Mouse (Mus musculus) C2C12 (cell line): ENCODE measurements around the gene Sppl2c. TPM values are rescaled to one million over a fixed set of nuclear protein-coding genes. Genes with fewer than 3 reads are reported as not detected.
"Not testable (repeated sequence)": the region's sequence is repeated elsewhere in the genome, so short reads cannot be mapped to it uniquely, and the experiment has no call there.

Experiments
- H3K27me3 ChIP-seq: one replicate; pipeline ENCODE4 v1.6.1; 2011; ENCODE audit not compliant: control insufficient read depth, insufficient read depth, insufficient read length
- H3K36me3 ChIP-seq: one replicate; pipeline ENCODE4 v1.6.1; 2011; ENCODE audit not compliant: control insufficient read depth, insufficient read depth
- H3K4me3 ChIP-seq: one replicate; pipeline ENCODE4 v1.5.1; 2011; ENCODE audit warnings: mild to moderate bottlenecking, control low read depth; ENCODE audit not compliant: poor library complexity, insufficient read depth, severe bottlenecking
- H3K79me2 ChIP-seq: one replicate; pipeline ENCODE4 v1.6.1; 2011; ENCODE audit not compliant: control insufficient read depth, insufficient read depth
- H3K79me3 ChIP-seq: one replicate; pipeline ENCODE4 v1.6.1; 2011; ENCODE audit warnings: low read depth, control low read depth
- H3ac ChIP-seq: one replicate; pipeline ENCODE3; 2011; ENCODE audit warnings: low read depth; ENCODE audit not compliant: control insufficient read depth, insufficient read length
- CEBPB ChIP-seq: IDR thresholded peaks from one replicate; pipeline ENCODE4 v1.6.1; 2011; ENCODE audit warnings: low read depth, mild to moderate bottlenecking, control low read depth, moderate library complexity
- CTCF ChIP-seq: IDR thresholded peaks from one replicate; pipeline ENCODE4 v1.5.1; 2011; ENCODE audit not compliant: control insufficient read depth, insufficient read depth, insufficient read length
- FOSL1 ChIP-seq: IDR thresholded peaks from one replicate; pipeline ENCODE4 v1.8.0; 2011; ENCODE audit warnings: mild to moderate bottlenecking, low read length; ENCODE audit not compliant: poor library complexity, insufficient read depth, severe bottlenecking
- MAX ChIP-seq: IDR thresholded peaks from one replicate; pipeline ENCODE4 v1.6.1; 2011; ENCODE audit warnings: mild to moderate bottlenecking, control low read depth
- MYOD1 ChIP-seq: IDR thresholded peaks from one replicate; pipeline ENCODE4 v1.6.1; 2011; ENCODE audit warnings: low read depth; ENCODE audit not compliant: control insufficient read depth, insufficient read length
- MYOG ChIP-seq: IDR thresholded peaks from one replicate; pipeline ENCODE4 v1.6.1; 2011; ENCODE audit not compliant: control insufficient read depth, insufficient read length; ENCODE audit errors: extremely low read depth
- USF1 ChIP-seq: IDR thresholded peaks from one replicate; pipeline ENCODE4 v1.6.1; 2011; ENCODE audit warnings: low read depth, mild to moderate bottlenecking, control low read depth, moderate library complexity
- polyA plus RNA-seq: library from polyadenylated mRNA; unstranded; fragments of >200 nt; fragmentation: generic; extraction: Trizol; gene quantifications from one replicate; pipeline ENCODE4 v1.2.1, GENCODE M21; 2012; ENCODE audit warnings: missing spikeins

Gene Sppl2c
- polyA plus RNA-seq, 1 experiment, result not detected

DNA sequence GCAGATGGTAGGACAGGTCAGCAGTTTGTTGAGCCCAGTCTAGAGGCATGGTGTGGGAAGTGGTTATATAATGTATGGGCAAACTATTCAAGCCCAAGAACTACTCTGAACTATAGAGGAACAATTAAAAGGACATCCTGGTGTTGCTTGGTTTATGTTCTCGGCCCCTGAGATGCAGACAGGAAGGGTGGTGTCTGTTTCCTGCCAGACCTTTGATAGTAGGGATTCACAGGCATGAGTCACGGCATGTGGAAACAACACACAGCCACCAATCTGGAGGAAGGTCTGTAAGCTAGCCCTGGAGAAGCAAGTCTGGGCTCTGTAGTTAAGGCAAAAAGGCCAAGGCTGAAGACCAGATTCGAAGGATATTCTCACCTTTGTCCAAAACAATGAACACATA, 17.1 kb downstream of the Sppl2c start:
- Histone ChIP-seq H3K79me2 (no peaks in the 10 kb centered on the region), H3K27me3 (no peaks in the 10 kb centered on the region), H3K4me3 (no peak overlapping the region), H3ac (no peak overlapping the region), H3K36me3 (no peaks in the 10 kb centered on the region), H3K79me3 (no peaks in the 10 kb centered on the region)
- TF ChIP-seq CTCF (no peak), USF1 (no peak), FOSL1 (no peak), CEBPB (no peak), MYOD1 (no peak), MAX (no peak), MYOG (no peak)

DNA sequence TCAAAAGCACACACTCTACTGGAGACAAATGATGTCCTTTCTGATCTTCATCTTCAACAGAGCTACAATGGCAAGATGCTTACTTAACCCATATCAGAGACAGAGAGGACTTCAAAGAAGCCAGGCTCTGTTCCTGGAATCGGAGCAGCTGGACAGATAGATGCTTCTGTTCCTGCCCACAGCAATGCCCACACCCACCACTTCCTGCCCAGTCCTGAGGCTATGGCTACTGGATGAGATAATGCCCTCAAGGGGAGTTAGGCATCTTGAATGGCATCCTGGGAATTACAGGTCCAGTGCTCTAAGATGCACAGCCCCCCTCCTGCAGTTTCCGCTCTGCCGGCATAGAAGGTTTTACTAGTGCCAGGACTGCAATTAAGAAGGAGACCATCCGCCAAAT, 20.4 kb downstream of the Sppl2c start:
- Histone ChIP-seq H3ac (no peak overlapping the region), H3K79me2 (no peaks in the 10 kb centered on the region), H3K79me3 (no peaks in the 10 kb centered on the region), H3K4me3 (no peak overlapping the region), H3K27me3 (peaks cover 9% of the 10 kb centered on the region), H3K36me3 (no peaks in the 10 kb centered on the region)
- TF ChIP-seq MYOD1, result no peak
- no peak for TF ChIP-seq FOSL1
- no peak for TF ChIP-seq MYOG
- TF ChIP-seq MAX, result no peak
- no peak for TF ChIP-seq USF1

DNA sequence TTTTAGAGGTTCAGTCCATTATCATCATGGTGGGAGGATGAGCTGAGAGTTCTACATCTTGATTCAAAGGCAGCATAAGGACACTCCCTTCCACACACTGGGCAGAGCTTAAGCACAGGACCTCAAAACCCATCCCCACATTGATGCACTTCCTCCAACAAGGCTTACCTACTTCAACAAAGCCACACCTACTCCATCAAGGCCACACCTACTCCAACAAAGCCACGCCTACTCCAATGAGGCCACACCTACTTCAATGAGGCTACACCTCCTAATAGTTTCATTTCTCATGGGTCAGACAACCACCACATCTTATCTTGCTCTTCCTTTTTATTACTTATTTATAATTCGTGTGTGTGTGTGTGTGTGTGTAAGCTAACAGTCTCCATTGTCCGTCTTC, 22.9 kb downstream of the Sppl2c start:
- Histone ChIP-seq H3K79me3 (no peaks in the 10 kb centered on the region), H3K27me3 (peaks cover 9% of the 10 kb centered on the region), H3ac (no peak overlapping the region), H3K4me3 (no peak overlapping the region), H3K36me3 (no peaks in the 10 kb centered on the region), H3K79me2 (no peaks in the 10 kb centered on the region)
- TF ChIP-seq CEBPB, result no peak
- TF ChIP-seq USF1, result no peak
- no peak for TF ChIP-seq CTCF
- TF ChIP-seq MYOG, result no peak
- TF ChIP-seq MAX, result no peak
- no peak for TF ChIP-seq FOSL1
- TF ChIP-seq MYOD1, result no peak

DNA sequence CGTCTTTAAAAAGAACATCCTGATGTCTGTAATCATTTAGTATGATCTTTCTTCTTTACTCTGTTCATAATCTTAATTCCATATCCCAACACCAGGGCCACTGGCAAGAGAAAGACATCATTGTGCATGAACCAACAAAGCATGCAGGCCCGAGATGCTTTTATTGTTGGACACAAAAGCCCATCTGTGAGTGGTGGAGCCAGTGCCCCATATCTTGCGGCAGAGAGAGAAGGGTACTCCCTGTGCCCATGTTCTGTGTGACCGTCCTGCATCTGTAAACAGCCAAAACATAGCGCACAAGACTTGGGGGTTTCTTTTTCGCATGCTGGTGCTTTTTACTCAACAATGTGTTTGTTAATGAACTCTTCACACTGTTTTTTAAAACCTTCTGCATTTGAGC, 25.1 kb downstream of the Sppl2c start:
- Histone ChIP-seq H3K27me3 (peaks cover 11% of the 10 kb centered on the region), H3K79me3 (no peaks in the 10 kb centered on the region), H3K36me3 (no peaks in the 10 kb centered on the region), H3K4me3 (no peak overlapping the region), H3ac (no peak overlapping the region), H3K79me2 (no peaks in the 10 kb centered on the region)
- TF ChIP-seq USF1 (no peak), MYOD1 (no peak), FOSL1 (no peak), CTCF (no peak), MYOG (no peak), CEBPB (no peak), MAX (no peak)

DNA sequence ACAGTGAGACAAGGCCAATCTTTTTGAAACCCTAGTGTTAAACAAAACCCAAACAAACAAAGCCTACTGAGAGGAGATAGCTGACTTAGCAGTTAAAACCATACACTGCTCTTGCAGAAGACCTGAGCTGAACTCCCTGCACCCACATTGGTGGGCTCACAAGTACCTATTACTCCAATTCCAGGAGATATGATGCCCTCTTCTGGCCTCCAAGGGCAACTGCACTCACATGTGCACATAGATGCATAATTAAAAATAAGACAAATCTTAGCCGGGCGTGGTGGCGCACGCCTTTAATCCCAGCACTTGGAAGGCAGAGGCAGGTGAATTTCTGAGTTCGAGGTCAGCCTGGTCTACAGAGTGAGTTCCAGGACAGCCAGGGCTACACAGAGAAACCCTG, 28.0 kb downstream of the Sppl2c start:
- not testable (repeated sequence) for H3ac ChIP-seq, H3K36me3 ChIP-seq, H3K4me3 ChIP-seq, H3K79me2 ChIP-seq, H3K79me3 ChIP-seq
- peaks cover 23% of the 10 kb centered on the region for H3K27me3 ChIP-seq

DNA sequence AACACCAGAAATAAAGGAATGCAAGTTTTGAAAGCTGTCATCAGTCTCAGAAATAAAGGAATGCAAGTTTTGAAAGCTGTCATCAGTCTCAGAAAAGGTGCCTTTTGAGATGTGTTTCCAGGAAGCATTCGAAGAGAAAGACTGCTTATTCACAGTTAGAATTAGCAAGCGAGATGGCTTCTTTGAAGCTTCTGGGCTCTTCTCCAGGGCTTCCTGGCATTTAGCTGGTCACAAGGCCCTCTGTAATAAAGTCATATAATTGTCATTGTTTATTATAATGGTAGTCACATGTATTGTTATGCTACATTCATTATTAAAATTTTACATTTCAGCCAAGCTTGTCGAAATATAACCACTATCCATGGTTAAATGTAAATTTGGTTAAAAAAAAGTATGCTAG, 31.9 kb downstream of the Sppl2c start:
- no peak for TF ChIP-seq MYOD1
- no peak for TF ChIP-seq MAX
- TF ChIP-seq CTCF, result no peak
- TF ChIP-seq FOSL1, result no peak
- TF ChIP-seq CEBPB, result no peak
- TF ChIP-seq MYOG, result no peak
- TF ChIP-seq USF1, result no peak
- H3K27me3 ChIP-seq, result peaks cover 14% of the 10 kb centered on the region
- H3ac ChIP-seq, result no peak overlapping the region
- no peak overlapping the region for H3K4me3 ChIP-seq
- H3K36me3 ChIP-seq, result no peaks in the 10 kb centered on the region
- no peaks in the 10 kb centered on the region for H3K79me2 ChIP-seq
- H3K79me3 ChIP-seq, result no peaks in the 10 kb centered on the region
